8 mouse cellular contexts compared by ENCODE assay signal in the genomic region with DNA sequence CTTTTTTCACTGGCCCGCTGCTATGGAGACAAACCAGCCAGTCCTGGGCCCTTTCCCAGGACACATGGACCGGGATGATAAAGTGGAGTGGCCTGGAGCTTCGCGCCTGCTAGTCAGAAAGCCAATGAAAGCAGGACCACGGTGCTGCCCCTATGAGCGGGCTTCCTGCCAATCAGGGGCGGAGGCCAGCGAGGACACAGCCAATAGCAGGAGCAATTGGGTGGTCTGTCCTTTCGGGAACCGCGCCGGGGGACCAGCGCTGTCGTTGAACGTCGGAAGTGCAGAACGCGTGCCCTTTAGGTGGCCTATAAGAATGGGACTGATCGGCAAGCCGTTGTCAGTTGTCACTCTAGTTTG. TPM values are rescaled to one million over a fixed set of nuclear protein-coding genes. Genes with fewer than 3 reads are reported as not detected.
DNase-seq lines count a peak whose midpoint lies in the region; ATAC-seq and TF ChIP-seq lines count a peak whose summit lies in the region.

No protein-coding gene starts in this region.

- H3K9me3 ChIP-seq in embryonic facial prominence, embryonic 15.5 days (replicated peaks) = no peaks in the 10 kb centered on the region
- H3K9me3 ChIP-seq in heart, embryonic 12.5 days (replicated peaks) = no peaks in the 10 kb centered on the region
- H3K9me3 ChIP-seq in kidney, postnatal 0 days (replicated peaks; ENCODE audit: low read length) = no peaks in the 10 kb centered on the region
- H3K9me3 ChIP-seq in liver, embryonic 14.5 days (ENCODE audit: control insufficient read depth, low read length) = no peaks in the 10 kb centered on the region
- H3K9me3 ChIP-seq in neural tube, embryonic 11.5 days (ENCODE audit: control insufficient read depth, low read length) = no peaks in the 10 kb centered on the region
- no peaks in the 10 kb centered on the region for H3K9me3 ChIP-seq in stomach, embryonic 16.5 days (replicated peaks; ENCODE audit: control insufficient read depth, low read length)

- no peak for ATAC-seq in embryonic facial prominence, embryonic 15.5 days (ENCODE audit: insufficient number of reproducible peaks, low FRiP score, low TSS enrichment, low read depth)
- peak; percentile 48 for ATAC-seq in heart, embryonic 12.5 days (ENCODE audit: insufficient number of reproducible peaks, low FRiP score)
- peak; percentile 34 for ATAC-seq in kidney, postnatal 0 days (replicated peaks; ENCODE audit: low FRiP score, low read depth)
- ATAC-seq in liver, embryonic 14.5 days (ENCODE audit: insufficient read depth) = peak; percentile 59
- ATAC-seq in neural tube, embryonic 11.5 days (ENCODE audit: insufficient read depth, low FRiP score, low TSS enrichment) = peak; percentile 58
- peak; percentile 9 for ATAC-seq in stomach, embryonic 16.5 days (ENCODE audit: insufficient read depth, low FRiP score)

- peak overlapping the region; percentile 79 for H3K27ac ChIP-seq in embryonic facial prominence, embryonic 15.5 days (replicated peaks)
- peak overlapping the region; percentile 29 for H3K27ac ChIP-seq in heart, embryonic 12.5 days (ENCODE audit: poor library complexity, severe bottlenecking)
- H3K27ac ChIP-seq in kidney, postnatal 0 days = peak overlapping the region; percentile 62; the same call in 1 of the 2 replicates
- H3K27ac ChIP-seq in liver, embryonic 14.5 days = peak overlapping the region; percentile 81
- peak overlapping the region; percentile 69 for H3K27ac ChIP-seq in neural tube, embryonic 11.5 days (ENCODE audit: low read depth, low read length)
- H3K27ac ChIP-seq in stomach, embryonic 16.5 days (ENCODE audit: low read length) = peak overlapping the region; percentile 79

- no peak; the same call in 1 of the 2 replicates for TF ChIP-seq CTCF in kidney, postnatal 0 days (IDR thresholded peaks at IDR 0.05; ENCODE audit: low read depth)
- peak; percentile 25; the same call in 1 of the 2 replicates for TF ChIP-seq CTCF in liver, embryonic 14.5 days (IDR thresholded peaks at IDR 0.05; ENCODE audit: low read depth)

- WGBS in embryonic facial prominence, embryonic 15.5 days = 4% methylated on average over 20 of the region's 20 CpGs
- WGBS in heart, embryonic 12.5 days = 4% methylated on average over 20 of the region's 20 CpGs
- 4% methylated on average over 20 of the region's 20 CpGs for WGBS in kidney, postnatal 0 days
- 3% methylated on average over 20 of the region's 20 CpGs for WGBS in liver, embryonic 14.5 days (ENCODE audit: insufficient replicate concordance)
- 2% methylated on average over 20 of the region's 20 CpGs for WGBS in neural tube, embryonic 11.5 days
- 3% methylated on average over 20 of the region's 20 CpGs for WGBS in stomach, embryonic 16.5 days

- TF ChIP-seq EP300 in liver, embryonic 14.5 days (IDR thresholded peaks at IDR 0.05; ENCODE audit: low read depth) = no peak

- no peaks in the 10 kb centered on the region for H3K27me3 ChIP-seq in embryonic facial prominence, embryonic 15.5 days
- H3K27me3 ChIP-seq in heart, embryonic 12.5 days (replicated peaks) = 0 out of 2 replicates have a peak, but pooled peaks cover 8% of the 10 kb centered on the region
- H3K27me3 ChIP-seq in kidney, postnatal 0 days (ENCODE audit: insufficient read depth, low read length) = no peaks in the 10 kb centered on the region
- no peaks in the 10 kb centered on the region for H3K27me3 ChIP-seq in liver, embryonic 14.5 days (ENCODE audit: control insufficient read depth, insufficient read depth, low read length)
- H3K27me3 ChIP-seq in neural tube, embryonic 11.5 days (ENCODE audit: control insufficient read depth, insufficient read depth, low read length) = no peaks in the 10 kb centered on the region
- H3K27me3 ChIP-seq in stomach, embryonic 16.5 days (ENCODE audit: control insufficient read depth, insufficient read depth, low read length) = no peaks in the 10 kb centered on the region

- peaks cover 5% of the 10 kb centered on the region; the same call in 1 of the 2 replicates for H3K36me3 ChIP-seq in embryonic facial prominence, embryonic 15.5 days
- peaks cover 10% of the 10 kb centered on the region for H3K36me3 ChIP-seq in heart, embryonic 12.5 days
- H3K36me3 ChIP-seq in kidney, postnatal 0 days (ENCODE audit: insufficient read depth, low read length) = peaks cover 7% of the 10 kb centered on the region; the same call in 1 of the 2 replicates
- peaks cover 4% of the 10 kb centered on the region; the same call in 1 of the 2 replicates for H3K36me3 ChIP-seq in liver, embryonic 14.5 days (replicated peaks; ENCODE audit: control insufficient read depth, insufficient read depth, low read depth)
- H3K36me3 ChIP-seq in neural tube, embryonic 11.5 days (ENCODE audit: control insufficient read depth, insufficient read depth, low read length) = no peaks in the 10 kb centered on the region
- no peaks in the 10 kb centered on the region for H3K36me3 ChIP-seq in stomach, embryonic 16.5 days (ENCODE audit: control insufficient read depth, insufficient read depth, low read length)

- peak; percentile 76 for DNase-seq in kidney, adult 11 months
- DNase-seq in kidney, adult 18-20 months = no peak
- peak; percentile 74 for DNase-seq in kidney, postnatal 0 days (ENCODE audit: low spot score)
- DNase-seq in liver, embryonic 14.5 days (ENCODE audit: low read depth in 3 of 3, low spot score in 3 of 3) = peak in 2 of 3 experiments; percentile 75 to 80
- peak; percentile 82 for DNase-seq in neural tube, embryonic 11.5 days (ENCODE audit: low spot score)

- peak overlapping the region; percentile 95 for H3K4me2 ChIP-seq in embryonic facial prominence, embryonic 15.5 days (replicated peaks)
- H3K4me2 ChIP-seq in heart, embryonic 12.5 days = peak overlapping the region; percentile 91
- H3K4me2 ChIP-seq in kidney, postnatal 0 days (ENCODE audit: low read length) = peak overlapping the region; percentile 89
- peak overlapping the region; percentile 90 for H3K4me2 ChIP-seq in liver, embryonic 14.5 days (ENCODE audit: low read depth)
- H3K4me2 ChIP-seq in neural tube, embryonic 11.5 days (ENCODE audit: low read depth) = peak overlapping the region; percentile 79
- peak overlapping the region; percentile 91 for H3K4me2 ChIP-seq in stomach, embryonic 16.5 days (ENCODE audit: low read depth, low read length)

- peak overlapping the region; percentile 66 for H3K4me3 ChIP-seq in embryonic facial prominence, embryonic 15.5 days (replicated peaks)
- H3K4me3 ChIP-seq in heart, embryonic 12.5 days = peak overlapping the region; percentile 64
- H3K4me3 ChIP-seq in kidney, postnatal 0 days (replicated peaks; ENCODE audit: low read depth, low read length) = peak overlapping the region; percentile 63
- H3K4me3 ChIP-seq in liver, embryonic 14.5 days (ENCODE audit: insufficient read depth in 1 of 2, low read depth in 2 of 2, low read length in 2 of 2) = peak overlapping the region; percentile 78 to 84
- peak overlapping the region; percentile 51 for H3K4me3 ChIP-seq in neural tube, embryonic 11.5 days (ENCODE audit: low read depth, low read length)
- H3K4me3 ChIP-seq in stomach, embryonic 16.5 days (replicated peaks; ENCODE audit: low read length) = peak overlapping the region; percentile 65

- H3K9ac ChIP-seq in embryonic facial prominence, embryonic 15.5 days = peak overlapping the region; percentile 6; the same call in 1 of the 2 replicates
- H3K9ac ChIP-seq in heart, embryonic 12.5 days = peak overlapping the region; percentile 66
- peak overlapping the region; percentile 62; the same call in 1 of the 2 replicates for H3K9ac ChIP-seq in kidney, postnatal 0 days (ENCODE audit: low read depth, low read length)
- H3K9ac ChIP-seq in liver, embryonic 14.5 days (replicated peaks) = peak overlapping the region; percentile 52
- H3K9ac ChIP-seq in neural tube, embryonic 11.5 days (ENCODE audit: low read length) = peak overlapping the region; percentile 33
- H3K9ac ChIP-seq in stomach, embryonic 16.5 days (ENCODE audit: low read length) = peak overlapping the region; percentile 84

- H3K4me1 ChIP-seq in embryonic facial prominence, embryonic 15.5 days = peaks cover 27% of the 10 kb centered on the region
- peaks cover 18% of the 10 kb centered on the region for H3K4me1 ChIP-seq in heart, embryonic 12.5 days (replicated peaks)
- H3K4me1 ChIP-seq in kidney, postnatal 0 days (replicated peaks; ENCODE audit: insufficient read depth, low read length) = peaks cover 5% of the 10 kb centered on the region; the same call in 1 of the 2 replicates
- peaks cover 17 to 19% of the 10 kb centered on the region in 2 experiments for H3K4me1 ChIP-seq in liver, embryonic 14.5 days (replicated peaks; ENCODE audit: control insufficient read depth in 2 of 2, insufficient read depth in 2 of 2, low read length in 1 of 2)
- H3K4me1 ChIP-seq in neural tube, embryonic 11.5 days (ENCODE audit: control insufficient read depth, insufficient read depth, low read length) = peaks cover 5% of the 10 kb centered on the region; the same call in 1 of the 2 replicates
- H3K4me1 ChIP-seq in stomach, embryonic 16.5 days (ENCODE audit: control insufficient read depth, insufficient read depth, low read length) = peaks cover 14% of the 10 kb centered on the region

RNA-seq across cellular contexts. Expression of gene Kctd7, which starts 0.7 kb away (rescaled TPM):
- 6.1 and 7.4 TPM in 2 replicates for polyA plus RNA-seq in embryonic facial prominence, embryonic 15.5 days (2015; fragmentation: Nextera tagmentation; extraction: Ambion mirVana)
- polyA plus RNA-seq in heart, embryonic 12.5 days (2016; fragmentation: Nextera tagmentation; extraction: Ambion mirVana) = 4.8 and 5.1 TPM in 2 replicates
- polyA plus RNA-seq in kidney, postnatal 0 days (2015; fragmentation: Nextera tagmentation; extraction: Ambion mirVana) = 4.0 and 4.2 TPM in 2 replicates
- polyA plus RNA-seq in liver, embryonic 14.5 days (2012; rRNA removed) = 3.2 and 3.6 TPM in 2 replicates
- polyA plus RNA-seq in liver, embryonic 14.5 days (2014; fragmentation: Nextera tagmentation; extraction: Ambion mirVana) = 3.8 and 6.6 TPM in 2 replicates
- 7.2 and 8.3 TPM in 2 replicates for polyA plus RNA-seq in neural tube, embryonic 11.5 days (2014; fragmentation: Nextera tagmentation; extraction: Ambion mirVana)
- polyA plus RNA-seq in stomach, embryonic 16.5 days (2015; fragmentation: Nextera tagmentation; extraction: Ambion mirVana) = 5.5 and 5.7 TPM in 2 replicates

RNA-seq across cellular contexts. Expression of gene Rabgef1, which starts 27.6 kb away (rescaled TPM):
- 30.1 and 32.6 TPM in 2 replicates for polyA plus RNA-seq in embryonic facial prominence, embryonic 15.5 days (2015; fragmentation: Nextera tagmentation; extraction: Ambion mirVana)
- 25.0 and 27.7 TPM in 2 replicates for polyA plus RNA-seq in heart, embryonic 12.5 days (2016; fragmentation: Nextera tagmentation; extraction: Ambion mirVana)
- polyA plus RNA-seq in kidney, postnatal 0 days (2015; fragmentation: Nextera tagmentation; extraction: Ambion mirVana) = 28.1 and 31.8 TPM in 2 replicates
- 9.9 and 13.7 TPM in 2 replicates for polyA plus RNA-seq in liver, embryonic 14.5 days (2012; rRNA removed)
- 19.7 and 23.9 TPM in 2 replicates for polyA plus RNA-seq in liver, embryonic 14.5 days (2014; fragmentation: Nextera tagmentation; extraction: Ambion mirVana)
- polyA plus RNA-seq in neural tube, embryonic 11.5 days (2014; fragmentation: Nextera tagmentation; extraction: Ambion mirVana) = 25.4 and 27.8 TPM in 2 replicates
- polyA plus RNA-seq in stomach, embryonic 16.5 days (2015; fragmentation: Nextera tagmentation; extraction: Ambion mirVana) = 34.5 and 38.8 TPM in 2 replicates

Comparison
In these comparisons a context has a peak if more than half of its experiments do, and no peak if none do; other contexts are left out.
1. H3K27ac ChIP-seq: peak in every context shown above with its lines; median percentile 81 in liver, embryonic 14.5 days; 79 in embryonic facial prominence, embryonic 15.5 days; 79 in stomach, embryonic 16.5 days; 69 in neural tube, embryonic 11.5 days; 62 in kidney, postnatal 0 days; 29 in heart, embryonic 12.5 days.
2. H3K9ac ChIP-seq: peak in every context shown above with its lines; median percentile 84 in stomach, embryonic 16.5 days; 66 in heart, embryonic 12.5 days; 62 in kidney, postnatal 0 days; 52 in liver, embryonic 14.5 days; 33 in neural tube, embryonic 11.5 days; 6 in embryonic facial prominence, embryonic 15.5 days.